Mouse (Mus musculus) heart, postnatal 10 days (tissue): ENCODE measurements around the gene Spag17. TPM values are rescaled to one million over a fixed set of nuclear protein-coding genes. Genes with fewer than 3 reads are reported as not detected.

Experiments
- DNase-seq, 2 experiments: peaks; one replicate each; pipeline ENCODE4 v3.0.0; 2021
- intact Hi-C: fragments of 180-260 bp; cut with DNase I; formaldehyde crosslinking; loops from one replicate; pipeline ENCODE4 v1.15.1; 2025
- total RNA-seq, 2 experiments: library from RNA; stranded (reverse); gene quantifications; 2 replicates each; pipeline ENCODE4 v1.2.3; 2021

The Spag17 gene
- total RNA-seq, 2 experiments from 2014 or later, result 0.02 to 0.05 TPM

- intact Hi-C loops, result no loop called here
- DNase-seq, result no peak
Measured at GRCm38 (mm10) chr3:99959805-99960485, 74.7 kb downstream of the Spag17 start.

- intact Hi-C loops, result no loop called here
- no peak for DNase-seq
Measured at GRCm38 (mm10) chr3:99964345-99964744, 79.1 kb downstream of the Spag17 start.

GRCm38 (mm10) chr3:99965863-99966262 lies 80.7 kb downstream of the Spag17 start:
- intact Hi-C loops, result no loop called here
- no peak for DNase-seq

GRCm38 (mm10) chr3:99966285-99966684 lies 81.1 kb downstream of the Spag17 start:
- no peak for DNase-seq

GRCm38 (mm10) chr3:99970766-99971165 lies 85.6 kb downstream of the Spag17 start:
- intact Hi-C loops, result no loop called here
- peak in 1 of 2 experiments; percentile 2 for DNase-seq

More at GRCm38 (mm10) chr3:99966285-99966684, 81.1 kb downstream of the Spag17 start:
- intact Hi-C loops, result no loop called here

- intact Hi-C loops, result no loop called here
- DNase-seq, result no peak
Measured at GRCm38 (mm10) chr3:99981046-99981445, 95.8 kb downstream of the Spag17 start.

GRCm38 (mm10) chr3:100004676-100005075 lies 119.5 kb downstream of the Spag17 start:
- intact Hi-C loops, result no loop called here

GRCm38 (mm10) chr3:100009807-100010206 lies 124.6 kb downstream of the Spag17 start:
- DNase-seq, result no peak
- intact Hi-C loops, result no loop called here

More at GRCm38 (mm10) chr3:100004676-100005075, 119.5 kb downstream of the Spag17 start:
- DNase-seq, result no peak

- no peak for DNase-seq
- intact Hi-C loops, result no loop called here
Measured at GRCm38 (mm10) chr3:100014110-100014509, 128.9 kb downstream of the Spag17 start.

- intact Hi-C loops, result no loop called here
- DNase-seq, result peak; percentile 0 to 3
Measured at GRCm38 (mm10) chr3:100031291-100031690, 146.1 kb downstream of the Spag17 start.

- no peak for DNase-seq
- intact Hi-C loops, result no loop called here
Measured at GRCm38 (mm10) chr3:100032969-100033368, 147.8 kb downstream of the Spag17 start.

- DNase-seq, result no peak
- intact Hi-C loops, result no loop called here
Measured at GRCm38 (mm10) chr3:100034366-100034956, 149.3 kb downstream of the Spag17 start.

GRCm38 (mm10) chr3:100035097-100035496 lies 149.9 kb downstream of the Spag17 start:
- DNase-seq, result no peak
- intact Hi-C loops, result no loop called here

- intact Hi-C loops, result no loop called here
- no peak for DNase-seq
Measured at GRCm38 (mm10) chr3:100036846-100037245, 151.6 kb downstream of the Spag17 start.

- intact Hi-C loops, result no loop called here
- no peak for DNase-seq
Measured at GRCm38 (mm10) chr3:100074406-100074805, 189.2 kb downstream of the Spag17 start.

- DNase-seq, result no peak
- intact Hi-C loops, result no loop called here
Measured at GRCm38 (mm10) chr3:100102386-100103092, 217.3 kb downstream of the Spag17 start.

- intact Hi-C loops, result no loop called here
- DNase-seq, result no peak
Measured at GRCm38 (mm10) chr3:100106736-100107135, 221.5 kb downstream of the Spag17 start.

GRCm38 (mm10) chr3:100118681-100119080 lies 233.5 kb downstream of the Spag17 start:
- intact Hi-C loops, result no loop called here

GRCm38 (mm10) chr3:100121961-100122360 lies 236.8 kb downstream of the Spag17 start:
- no peak for DNase-seq
- intact Hi-C loops, result no loop called here

More at GRCm38 (mm10) chr3:100118681-100119080, 233.5 kb downstream of the Spag17 start:
- no peak for DNase-seq

- intact Hi-C loops, result no loop called here
- DNase-seq, result no peak
Measured at GRCm38 (mm10) chr3:100122445-100122844, 237.2 kb downstream of the Spag17 start.

GRCm38 (mm10) chr3:100160682-100161445 lies 275.7 kb downstream of the Spag17 start:
- DNase-seq, result no peak
- intact Hi-C loops, result no loop called here
